Mouse (Mus musculus) intestine, embryonic 16.5 days (tissue): ENCODE results near the gene Lyrm4. TPM values are rescaled to one million over a fixed set of nuclear protein-coding genes. Genes with fewer than 3 reads are reported as not detected.

Experiments used
- ATAC-seq: fragments of 200-750 bp; cut with Nextera tagmentation; 2 replicates; pipeline ENCODE4 v1.8.0; 2017; ENCODE audit warnings: moderate TSS enrichment, moderate library complexity
- H3K27ac ChIP-seq: fragments of 300-500 bp; sonication (generic); 2 replicates; pipeline ENCODE4 v1.5.1; 2014; ENCODE audit warnings: mild to moderate bottlenecking, low read length
- H3K27me3 ChIP-seq: fragments of 300-500 bp; sonication (generic); replicated peaks from 2 replicates; pipeline ENCODE4 v1.6.1; 2014; ENCODE audit warnings: low read length, control low read depth, mixed read lengths; ENCODE audit not compliant: control insufficient read depth, insufficient read depth
- H3K36me3 ChIP-seq: fragments of 300-500 bp; sonication (generic); 2 replicates; pipeline ENCODE4 v1.6.1; 2014; ENCODE audit warnings: low read length, control low read depth; ENCODE audit not compliant: control insufficient read depth, insufficient read depth
- H3K4me1 ChIP-seq: fragments of 300-500 bp; sonication (generic); 2 replicates; pipeline ENCODE4 v1.6.1; 2014; ENCODE audit warnings: low read length, control low read depth, mixed read lengths; ENCODE audit not compliant: control insufficient read depth, insufficient read depth
- H3K4me2 ChIP-seq: fragments of 300-500 bp; sonication (generic); 2 replicates; pipeline ENCODE4 v1.6.1; 2014; ENCODE audit warnings: low read depth, low read length, control low read depth
- H3K4me3 ChIP-seq: fragments of 300-500 bp; sonication (generic); 2 replicates; pipeline ENCODE4 v1.5.1; 2014; ENCODE audit warnings: mild to moderate bottlenecking, low read length
- H3K9ac ChIP-seq: fragments of 300-500 bp; sonication (generic); 2 replicates; pipeline ENCODE4 v1.6.1; 2014; ENCODE audit warnings: low read depth, low read length
- H3K9me3 ChIP-seq: fragments of 300-500 bp; sonication (generic); 2 replicates; pipeline ENCODE4 v1.6.1; 2016; ENCODE audit warnings: low read length, control low read depth; ENCODE audit not compliant: control insufficient read depth
- WGBS: fragments of 180-500 bp; shearing (Covaris S2); extraction: QIAGEN DNeasy Blood & Tissue Kit; methylation state at CpG from one replicate; pipeline ENCODE4 v1.1.7; 2014; 5-methylcytosine and 5-hydroxymethylcytosine counted together
- polyA plus RNA-seq: library from polyadenylated mRNA; unstranded; fragments of >200 nt; fragmentation: Nextera tagmentation; extraction: Ambion mirVana; gene quantifications from 2 replicates; pipeline ENCODE4 v1.2.1, GENCODE M21; 2015

Gene Lyrm4
- polyA plus RNA-seq, 1 experiment from 2014 or later = 22.9 TPM

GRCm38 (mm10) chr13:35937991-35938390, 179.3 kb downstream of the Lyrm4 start:
- no peaks in the 10 kb centered on the region for H3K27me3 ChIP-seq
- H3K27ac ChIP-seq = no peak overlapping the region
- no peak for ATAC-seq
- 79% methylated on average over 2 of the region's 2 CpGs for WGBS
- no peaks in the 10 kb centered on the region for H3K9me3 ChIP-seq
- H3K9ac ChIP-seq = no peak overlapping the region
- H3K36me3 ChIP-seq = no peaks in the 10 kb centered on the region
- no peak overlapping the region for H3K4me3 ChIP-seq
- no peak overlapping the region for H3K4me2 ChIP-seq
- H3K4me1 ChIP-seq = no peaks in the 10 kb centered on the region

Other genes with a start within 250 kb of the Lyrm4 start
- 14.2 and 21.0 TPM in 2 replicates for gene Rpp40, start 211.2 kb downstream of the Lyrm4 start, polyA plus RNA-seq
- 0.48 and 0.49 TPM in 2 replicates for gene Ppp1r3g, start 158.7 kb downstream of the Lyrm4 start, polyA plus RNA-seq
- gene Fars2, start 114 bp downstream of the Lyrm4 start, polyA plus RNA-seq = 45.1 and 48.2 TPM in 2 replicates